Mouse (Mus musculus) neural tube, embryonic 11.5 days (tissue): Measurements from ENCODE around the gene Ciao2a. TPM values are rescaled to one million over a fixed set of nuclear protein-coding genes. Genes with fewer than 3 reads are reported as not detected.

Source experiments
- ATAC-seq: fragments of 200-750 bp; cut with Nextera tagmentation; 2 replicates; pipeline ENCODE4 v1.8.0; 2017; ENCODE audit warnings: moderate number of reproducible peaks, mild to moderate bottlenecking, moderate TSS enrichment, moderate library complexity; ENCODE audit not compliant: insufficient read depth, low FRiP score, low TSS enrichment
- DNase-seq: peaks from one replicate; pipeline ENCODE4 v3.0.0-alpha.2; 2015; ENCODE audit warnings: low spot score
- H3K27ac ChIP-seq: fragments of 300-500 bp; sonication (generic); 2 replicates; pipeline ENCODE4 v1.5.1; 2014; ENCODE audit warnings: low read depth, mild to moderate bottlenecking, low read length
- H3K27me3 ChIP-seq: fragments of 300-500 bp; sonication (generic); 2 replicates; pipeline ENCODE4 v1.6.1; 2014; ENCODE audit warnings: mild to moderate bottlenecking, low read length, mixed read lengths; ENCODE audit not compliant: control insufficient read depth, insufficient read depth
- H3K36me3 ChIP-seq: fragments of 300-500 bp; sonication (generic); 2 replicates; pipeline ENCODE4 v1.6.1; 2014; ENCODE audit warnings: mild to moderate bottlenecking, low read length, moderate library complexity, mixed read lengths; ENCODE audit not compliant: control insufficient read depth, insufficient read depth
- H3K4me1 ChIP-seq: fragments of 300-500 bp; sonication (generic); 2 replicates; pipeline ENCODE4 v1.6.1; 2014; ENCODE audit warnings: low read length, mixed read lengths; ENCODE audit not compliant: control insufficient read depth, insufficient read depth
- H3K4me2 ChIP-seq: fragments of 300-500 bp; sonication (generic); 2 replicates; pipeline ENCODE4 v1.6.1; 2014; ENCODE audit warnings: low read depth, mild to moderate bottlenecking, moderate library complexity
- H3K4me3 ChIP-seq: fragments of 300-500 bp; sonication (generic); 2 replicates; pipeline ENCODE4 v1.5.1; 2014; ENCODE audit warnings: low read depth, low read length
- H3K9ac ChIP-seq: fragments of 300-500 bp; sonication (generic); 2 replicates; pipeline ENCODE4 v1.6.1; 2014; ENCODE audit warnings: mild to moderate bottlenecking, low read length
- H3K9me3 ChIP-seq: fragments of 300-500 bp; sonication (generic); 2 replicates; pipeline ENCODE4 v1.6.1; 2016; ENCODE audit warnings: low read length; ENCODE audit not compliant: control insufficient read depth
- WGBS: fragments of 180-500 bp; shearing (Covaris S2); extraction: QIAGEN DNeasy Blood & Tissue Kit; methylation state at CpG from one replicate; pipeline ENCODE4 v1.1.7; 2014; 5-methylcytosine and 5-hydroxymethylcytosine counted together
- polyA plus RNA-seq: library from polyadenylated mRNA; unstranded; fragments of >200 nt; fragmentation: Nextera tagmentation; extraction: Ambion mirVana; gene quantifications from 2 replicates; pipeline ENCODE4 v1.2.1, GENCODE M21; 2014

Gene Ciao2a
- polyA plus RNA-seq, 1 experiment from 2014 or later = 126 TPM

- no peaks in the 10 kb centered on the region for H3K9me3 ChIP-seq
- H3K4me2 ChIP-seq = no peak overlapping the region
- 92% methylated on average over 6 of the region's 6 CpGs for WGBS
- no peak overlapping the region for H3K4me3 ChIP-seq
- H3K36me3 ChIP-seq = no peaks in the 10 kb centered on the region
- H3K27me3 ChIP-seq = no peaks in the 10 kb centered on the region
- H3K4me1 ChIP-seq = no peaks in the 10 kb centered on the region
- no peak for DNase-seq
- ATAC-seq = no peak
- no peak overlapping the region for H3K9ac ChIP-seq
- no peak overlapping the region for H3K27ac ChIP-seq
Observed at GRCm38 (mm10) chr9:66179795-66180194, 53.4 kb downstream of the Ciao2a start.

- WGBS = 70% methylated on average over 4 of the region's 4 CpGs
- H3K4me2 ChIP-seq = no peak overlapping the region
- no peaks in the 10 kb centered on the region for H3K9me3 ChIP-seq
- no peak overlapping the region for H3K4me3 ChIP-seq
- no peak for DNase-seq
- no peak for ATAC-seq
- H3K36me3 ChIP-seq = no peaks in the 10 kb centered on the region
- no peak overlapping the region for H3K9ac ChIP-seq
- no peak overlapping the region for H3K27ac ChIP-seq
- no peaks in the 10 kb centered on the region for H3K27me3 ChIP-seq
- no peaks in the 10 kb centered on the region for H3K4me1 ChIP-seq
Observed at GRCm38 (mm10) chr9:66181126-66181825, 54.9 kb downstream of the Ciao2a start.

GRCm38 (mm10) chr9:66181826-66182678 lies 55.6 kb downstream of the Ciao2a start:
- DNase-seq = no peak
- WGBS = 67% methylated on average over 11 of the region's 11 CpGs

GRCm38 (mm10) chr9:66182679-66182993 lies 56.2 kb downstream of the Ciao2a start:
- Histone ChIP-seq H3K27me3 (no peaks in the 10 kb centered on the region), H3K36me3 (no peaks in the 10 kb centered on the region), H3K9me3 (no peaks in the 10 kb centered on the region), H3K27ac (no peak overlapping the region), H3K9ac (no peak overlapping the region), H3K4me3 (no peak overlapping the region), H3K4me2 (no peak overlapping the region), H3K4me1 (no peaks in the 10 kb centered on the region)
- 79% methylated on average over 3 of the region's 3 CpGs for WGBS
- ATAC-seq = no peak
- no peak for DNase-seq

More at GRCm38 (mm10) chr9:66181826-66182678, 55.6 kb downstream of the Ciao2a start:
- Histone ChIP-seq H3K9me3 (no peaks in the 10 kb centered on the region), H3K4me1 (no peaks in the 10 kb centered on the region), H3K4me2 (no peak overlapping the region), H3K36me3 (no peaks in the 10 kb centered on the region), H3K27ac (no peak overlapping the region), H3K9ac (no peak overlapping the region), H3K4me3 (no peak overlapping the region), H3K27me3 (no peaks in the 10 kb centered on the region)
- no peak for ATAC-seq

- 71% methylated on average over 3 of the region's 3 CpGs for WGBS
- DNase-seq = no peak
Observed at GRCm38 (mm10) chr9:66183023-66183422, 56.6 kb downstream of the Ciao2a start.

GRCm38 (mm10) chr9:66184572-66184971 lies 58.2 kb downstream of the Ciao2a start:
- ATAC-seq (no peak), DNase-seq (no peak)
- Histone ChIP-seq H3K9me3 (no peaks in the 10 kb centered on the region), H3K9ac (no peak overlapping the region), H3K4me1 (no peaks in the 10 kb centered on the region), H3K4me3 (no peak overlapping the region), H3K36me3 (no peaks in the 10 kb centered on the region), H3K4me2 (no peak overlapping the region), H3K27me3 (no peaks in the 10 kb centered on the region), H3K27ac (no peak overlapping the region)
- 71% methylated on average over 5 of the region's 5 CpGs for WGBS

More at GRCm38 (mm10) chr9:66183023-66183422, 56.6 kb downstream of the Ciao2a start:
- no peaks in the 10 kb centered on the region for H3K9me3 ChIP-seq
- H3K4me3 ChIP-seq = no peak overlapping the region
- no peak overlapping the region for H3K9ac ChIP-seq
- ATAC-seq = no peak
- H3K4me2 ChIP-seq = no peak overlapping the region
- H3K4me1 ChIP-seq = no peaks in the 10 kb centered on the region
- H3K27me3 ChIP-seq = no peaks in the 10 kb centered on the region
- H3K36me3 ChIP-seq = no peaks in the 10 kb centered on the region
- H3K27ac ChIP-seq = no peak overlapping the region

- DNase-seq = peak; percentile 42
Observed at GRCm38 (mm10) chr9:66186426-66186825, 60.0 kb downstream of the Ciao2a start.

More at GRCm38 (mm10) chr9:66186426-66186825, 60.0 kb downstream of the Ciao2a start:
- H3K4me1 ChIP-seq = no peaks in the 10 kb centered on the region
- no peak overlapping the region for H3K9ac ChIP-seq
- H3K4me3 ChIP-seq = no peak overlapping the region
- no peaks in the 10 kb centered on the region for H3K36me3 ChIP-seq
- no peaks in the 10 kb centered on the region for H3K9me3 ChIP-seq
- no peak for ATAC-seq
- no peak overlapping the region for H3K4me2 ChIP-seq
- 25% methylated on average over 6 of the region's 6 CpGs for WGBS
- no peaks in the 10 kb centered on the region for H3K27me3 ChIP-seq
- H3K27ac ChIP-seq = no peak overlapping the region
